Mouse (Mus musculus): ENCODE results near the gene BC016579. TPM values are rescaled to one million over a fixed set of nuclear protein-coding genes. Genes with fewer than 3 reads are reported as not detected.

BC016579 gene
- total RNA-seq (2021) = not detected
- long read RNA-seq, experiment 1 = 0 reads
- long read RNA-seq, experiment 2 = 0 reads

DNA sequence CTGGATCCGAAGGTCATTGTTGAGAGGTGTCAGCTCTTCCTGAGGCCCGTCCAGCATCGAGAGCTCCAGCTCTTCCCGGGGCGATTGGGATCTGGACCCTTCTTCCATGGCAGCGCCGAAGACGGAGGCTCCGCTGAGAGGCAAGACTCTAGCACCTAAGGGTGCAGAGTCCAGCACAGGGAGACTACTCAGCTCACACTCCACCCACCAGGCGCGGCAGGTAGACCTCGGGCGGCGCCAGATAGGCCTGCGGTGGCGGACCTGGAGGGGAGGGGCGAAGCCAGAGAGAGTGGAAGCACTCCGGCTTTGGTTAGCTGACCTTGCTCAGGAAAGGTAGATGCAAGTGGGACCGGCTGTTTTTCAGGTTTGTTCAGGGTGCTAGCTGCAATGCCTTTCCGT is at the start of gene BC016579:
BC016579 (minus strand) TSS at position 135 of the 399 bp plus-strand sequence.
- DNase-seq (ENCODE audit: low spot score in 2 of 2) = no peak

DNA sequence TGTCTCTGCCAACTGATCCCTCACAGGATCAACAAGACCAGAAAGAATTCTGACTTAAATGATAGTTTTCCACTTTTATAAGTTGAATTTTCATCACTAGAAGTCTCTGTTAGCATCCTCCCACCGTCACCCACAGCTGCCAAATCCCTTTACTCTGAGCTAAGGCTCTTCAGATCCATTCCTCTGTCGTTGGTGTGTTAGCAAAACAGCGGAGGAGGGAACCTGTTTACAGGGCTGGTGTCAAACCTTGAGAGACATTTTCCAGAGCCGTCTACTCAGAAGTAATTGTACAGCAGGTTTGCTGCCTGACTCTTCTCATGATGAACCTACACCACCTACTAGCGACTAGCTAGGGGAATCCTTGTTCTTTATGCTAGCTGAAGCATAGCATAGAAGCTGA is 45.4 kb upstream of the BC016579 start:
- DNase-seq (ENCODE audit: low spot score in 2 of 2) = no peak

- no peak for DNase-seq (ENCODE audit: low spot score in 2 of 2)
Measured at GRCm38 (mm10) chr16:45697996-45698395, 44.1 kb upstream of the BC016579 start.

GRCm38 (mm10) chr16:45695445-45696160 is 41.7 kb upstream of the BC016579 start:
- DNase-seq (ENCODE audit: low spot score in 2 of 2) = no peak

- DNase-seq (ENCODE audit: low spot score in 2 of 2) = no peak
Measured at GRCm38 (mm10) chr16:45693558-45693957, 39.7 kb upstream of the BC016579 start, which contains the start of gene Tmprss7. Gene Tmprss7 (minus strand): TSS chr16:45693658.

- no peak for DNase-seq (ENCODE audit: low spot score in 2 of 2)
Measured at GRCm38 (mm10) chr16:45692851-45693250, 39.0 kb upstream of the BC016579 start.

DNA sequence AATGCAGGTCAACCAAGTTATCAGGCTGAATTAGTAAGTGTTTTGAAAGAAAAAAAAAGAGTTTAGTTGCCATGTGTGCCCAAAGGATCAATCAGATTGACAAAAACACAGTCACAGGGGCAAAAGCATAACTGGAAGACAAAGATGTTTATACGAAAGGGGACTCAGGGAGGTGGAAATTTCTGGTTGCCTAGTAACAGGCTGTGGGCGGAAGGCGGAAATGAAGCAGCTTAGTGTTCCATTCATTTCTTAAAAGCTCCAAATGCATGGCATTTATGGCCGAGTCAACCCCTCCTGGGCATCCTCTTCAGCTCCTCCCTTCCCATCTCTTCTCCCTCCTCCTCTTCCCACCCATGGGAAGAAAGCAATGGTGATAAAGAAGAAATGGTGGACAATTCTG is 36.3 kb upstream of the BC016579 start:
- DNase-seq (ENCODE audit: low spot score in 2 of 2) = no peak

DNA sequence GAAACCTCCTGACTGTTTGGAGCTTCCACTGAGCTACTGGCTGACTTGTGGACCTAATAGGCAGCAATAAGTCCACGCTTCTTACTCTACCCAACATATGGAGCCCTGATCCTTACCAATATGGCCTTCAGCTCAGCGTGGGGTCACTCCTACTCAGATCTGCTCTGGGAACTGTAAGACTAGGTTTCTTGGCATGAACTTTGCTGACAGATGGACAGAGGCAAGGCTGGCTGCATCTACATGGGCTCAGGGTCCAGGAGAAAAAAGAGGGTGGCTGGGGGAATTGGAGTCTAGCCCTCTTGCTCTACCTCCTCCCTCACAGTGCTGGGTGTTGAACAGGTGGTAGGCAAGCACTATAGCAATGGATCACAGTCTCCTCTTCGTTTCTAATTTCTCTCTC is 33.0 kb upstream of the BC016579 start:
- DNase-seq (ENCODE audit: low spot score in 2 of 2) = no peak

GRCm38 (mm10) chr16:45685295-45685694 is 31.4 kb upstream of the BC016579 start:
- DNase-seq (ENCODE audit: low spot score in 2 of 2) = no peak

DNA sequence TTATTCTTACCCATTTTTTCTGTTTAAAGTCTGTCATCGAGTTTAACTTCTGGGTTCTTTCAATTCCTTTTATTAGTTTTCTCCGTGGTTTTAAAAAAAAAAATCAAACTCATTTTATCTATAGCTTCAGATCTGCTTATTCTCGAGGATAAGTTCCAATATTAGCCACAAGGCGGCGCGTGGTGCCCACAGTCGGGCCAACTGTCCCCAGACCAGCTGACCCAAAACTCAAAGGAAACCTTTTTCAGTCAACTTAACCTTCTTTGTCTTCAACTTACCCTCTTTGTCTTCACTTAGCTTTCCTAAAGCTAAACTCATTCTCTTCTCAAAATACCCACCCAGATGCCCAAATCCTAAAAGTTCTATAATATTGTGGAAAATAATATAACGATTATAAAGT is 30.9 kb upstream of the BC016579 start:
- peak; percentile 57 to 74 for DNase-seq (ENCODE audit: low spot score in 2 of 2)

DNA sequence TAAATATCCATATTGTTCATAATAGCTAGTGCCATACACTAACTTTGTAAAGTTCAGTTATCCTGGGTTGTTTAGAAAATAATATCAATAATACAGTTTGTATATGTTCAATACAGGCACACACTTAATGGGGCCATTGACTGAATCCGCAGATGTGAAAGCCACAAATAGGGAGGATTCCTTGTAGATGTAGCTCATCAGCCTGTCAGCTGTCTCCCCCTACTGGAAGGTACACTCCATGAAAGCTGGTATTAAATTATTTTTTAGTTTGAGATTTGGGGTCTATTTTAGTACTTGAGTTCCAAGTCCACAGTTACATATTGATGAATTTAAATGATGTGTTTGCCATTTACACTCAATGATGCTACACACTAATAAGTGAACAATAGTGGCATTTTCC is 22.6 kb upstream of the BC016579 start:
- DNase-seq (ENCODE audit: low spot score in 2 of 2) = no peak

- no peak for DNase-seq (ENCODE audit: low spot score in 2 of 2)
Measured at GRCm38 (mm10) chr16:45670005-45670404, 16.1 kb upstream of the BC016579 start.

GRCm38 (mm10) chr16:45668178-45668577 is 14.3 kb upstream of the BC016579 start:
- DNase-seq (ENCODE audit: low spot score in 2 of 2) = no peak

GRCm38 (mm10) chr16:45666136-45666535 is 12.3 kb upstream of the BC016579 start:
- DNase-seq (ENCODE audit: low spot score in 2 of 2) = no peak

DNA sequence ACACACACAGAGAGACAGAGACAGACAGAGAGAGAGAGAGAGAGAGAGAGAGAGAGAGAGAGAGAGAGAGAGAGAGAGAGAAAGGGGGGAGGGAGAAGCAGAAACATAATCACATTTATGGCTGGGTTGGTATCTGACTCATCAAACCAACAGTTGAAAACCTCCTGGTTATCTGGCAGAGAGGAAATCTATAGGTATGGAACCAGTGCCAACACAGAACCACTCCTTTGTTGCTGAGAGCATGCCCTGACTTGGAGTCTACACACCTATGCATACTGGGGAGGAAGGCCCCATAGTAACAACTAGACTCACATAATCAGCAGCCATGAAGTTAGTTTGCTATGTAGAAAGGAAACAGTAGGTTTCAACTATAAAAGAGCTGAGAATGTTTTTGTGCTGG is 8.5 kb upstream of the BC016579 start:
- DNase-seq (ENCODE audit: low spot score in 2 of 2) = no peak

DNA sequence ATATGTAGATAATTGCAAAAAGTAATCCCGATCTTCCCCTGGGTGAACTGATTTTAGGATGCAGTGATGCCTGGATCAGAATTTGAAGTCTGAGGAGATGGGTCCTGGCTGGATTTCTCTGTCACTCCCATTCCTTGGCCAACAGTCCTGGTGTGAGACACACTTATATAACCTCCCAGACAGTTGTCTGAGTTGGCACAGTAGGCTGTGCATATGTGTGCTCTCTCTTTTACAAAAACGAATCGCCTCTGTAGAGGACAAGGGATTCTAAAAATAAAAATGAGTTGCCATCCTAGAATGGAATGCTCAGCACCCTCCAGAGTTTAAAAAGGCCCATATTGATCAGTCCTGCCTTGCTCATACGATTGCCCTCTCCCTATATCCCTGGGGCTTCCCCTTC is 5.7 kb upstream of the BC016579 start:
- DNase-seq (ENCODE audit: low spot score in 2 of 2) = no peak

DNA sequence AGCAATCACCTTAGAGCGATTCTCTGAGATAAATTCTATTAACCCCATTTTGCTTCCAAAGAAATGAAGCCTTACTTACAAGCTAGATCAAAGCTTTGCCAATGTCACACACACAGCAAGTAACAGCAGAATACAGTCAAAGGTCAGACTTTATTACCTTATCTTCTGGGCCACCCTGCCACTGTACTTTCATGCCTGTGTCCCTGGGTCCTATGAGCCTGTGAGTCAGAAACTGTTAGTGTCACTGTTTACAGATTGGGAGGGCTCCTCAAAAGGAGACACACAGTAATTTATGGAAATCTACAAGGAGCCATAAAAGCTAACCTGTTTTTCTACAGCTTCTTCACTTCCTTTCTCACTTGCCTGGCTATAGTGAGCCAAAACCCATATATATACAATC is 4.4 kb upstream of the BC016579 start:
- no peak for DNase-seq (ENCODE audit: low spot score in 2 of 2)

- no peak for DNase-seq (ENCODE audit: low spot score in 2 of 2)
Measured at GRCm38 (mm10) chr16:45657574-45658159, 3.8 kb upstream of the BC016579 start.

- no peak for DNase-seq (ENCODE audit: low spot score in 2 of 2)
Measured at GRCm38 (mm10) chr16:45654465-45654864, 597 bp upstream of the BC016579 start.

- DNase-seq (ENCODE audit: low spot score in 2 of 2) = no peak
Measured at GRCm38 (mm10) chr16:45653009-45653933, 597 bp downstream of the BC016579 start.

DNA sequence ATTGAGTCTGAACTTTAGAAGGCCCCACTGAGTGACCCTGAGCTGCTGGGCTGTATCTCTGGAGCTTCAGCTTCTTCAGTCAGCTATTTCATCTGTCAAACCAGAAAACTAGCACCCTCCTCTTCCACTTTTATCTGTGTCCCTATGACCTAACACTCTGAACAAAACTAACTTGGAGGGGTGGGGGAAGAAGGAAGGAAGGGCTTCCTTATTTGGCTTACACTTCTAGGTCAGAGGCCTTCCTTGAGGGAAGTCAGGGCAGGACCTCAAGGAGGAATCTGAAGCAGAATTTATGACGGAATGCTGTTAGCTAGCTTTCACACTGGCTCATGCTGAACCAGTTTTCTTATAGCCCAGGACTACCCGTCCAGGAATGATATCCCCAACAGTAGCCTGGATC is 2.4 kb downstream of the BC016579 start:
- DNase-seq (ENCODE audit: low spot score in 2 of 2) = no peak

- no peak for DNase-seq (ENCODE audit: low spot score in 2 of 2)
Measured at GRCm38 (mm10) chr16:45644380-45644779, 9.5 kb downstream of the BC016579 start.

Data from gastrocnemius, postnatal 4 days (tissue).